Mouse (Mus musculus) hindbrain, embryonic 11.5 days (tissue): Measurements from ENCODE around the gene Slc25a20. TPM values are rescaled to one million over a fixed set of nuclear protein-coding genes. Genes with fewer than 3 reads are reported as not detected.

Experiments
- polyA plus RNA-seq: library from polyadenylated mRNA; unstranded; fragments of >200 nt; fragmentation: Nextera tagmentation; extraction: Ambion mirVana; gene quantifications from 2 replicates; pipeline ENCODE4 v1.2.1, GENCODE M21; 2014

Gene Slc25a20
- polyA plus RNA-seq, 1 experiment from 2014 or later = 22.8 TPM

Other genes starting within 250 kb of the Slc25a20 start
- 1.3 and 1.6 TPM in 2 replicates for gene Ccdc36, start 233.6 kb upstream of the Slc25a20 start, polyA plus RNA-seq
- not detected in 2 replicates for gene BC048562, start 225.6 kb upstream of the Slc25a20 start, polyA plus RNA-seq
- gene Ccdc71, start 201.6 kb upstream of the Slc25a20 start, polyA plus RNA-seq = 44.1 TPM in 2 replicates
- gene Klhdc8b, start 200.5 kb upstream of the Slc25a20 start, polyA plus RNA-seq = 23.8 and 28.8 TPM in 2 replicates
- gene Lamb2, start 182.4 kb upstream of the Slc25a20 start, polyA plus RNA-seq = 11.3 and 13.4 TPM in 2 replicates
- 58.9 and 60.4 TPM in 2 replicates for gene Usp19, start 171.5 kb upstream of the Slc25a20 start, polyA plus RNA-seq
- 98.1 and 101 TPM in 2 replicates for gene Qars, start 154.4 kb upstream of the Slc25a20 start, polyA plus RNA-seq
- 154 and 166 TPM in 2 replicates for gene Qrich1, start 145.3 kb upstream of the Slc25a20 start, polyA plus RNA-seq
- 163 and 169 TPM in 2 replicates for gene Impdh2, start 101.8 kb upstream of the Slc25a20 start, polyA plus RNA-seq
- gene Ndufaf3, start 94.7 kb upstream of the Slc25a20 start, polyA plus RNA-seq = 58.8 and 59.4 TPM in 2 replicates
- 175 and 177 TPM in 2 replicates for gene Dalrd3, start 92.2 kb upstream of the Slc25a20 start, polyA plus RNA-seq
- gene Wdr6, start 83.3 kb upstream of the Slc25a20 start, polyA plus RNA-seq = 114 and 124 TPM in 2 replicates
- 6.7 and 8.6 TPM in 2 replicates for gene P4htm, start 64.4 kb upstream of the Slc25a20 start, polyA plus RNA-seq
- gene Arih2, start 12.7 kb upstream of the Slc25a20 start, polyA plus RNA-seq = 41.6 and 49.1 TPM in 2 replicates
- 45.0 and 52.0 TPM in 2 replicates for gene Prkar2a, start 27.2 kb downstream of the Slc25a20 start, polyA plus RNA-seq
- gene Ip6k2, start 121.7 kb downstream of the Slc25a20 start, polyA plus RNA-seq = 122 and 136 TPM in 2 replicates
- gene Nckipsd, start 146.3 kb downstream of the Slc25a20 start, polyA plus RNA-seq = 10.5 and 13.0 TPM in 2 replicates
- 10.1 and 16.8 TPM in 2 replicates for gene Celsr3, start 164.2 kb downstream of the Slc25a20 start, polyA plus RNA-seq
- 9.8 and 13.7 TPM in 2 replicates for gene Slc26a6, start 191.2 kb downstream of the Slc25a20 start, polyA plus RNA-seq